Comparison of ENCODE assay signal across 23 mouse cellular contexts in the genomic region with DNA sequence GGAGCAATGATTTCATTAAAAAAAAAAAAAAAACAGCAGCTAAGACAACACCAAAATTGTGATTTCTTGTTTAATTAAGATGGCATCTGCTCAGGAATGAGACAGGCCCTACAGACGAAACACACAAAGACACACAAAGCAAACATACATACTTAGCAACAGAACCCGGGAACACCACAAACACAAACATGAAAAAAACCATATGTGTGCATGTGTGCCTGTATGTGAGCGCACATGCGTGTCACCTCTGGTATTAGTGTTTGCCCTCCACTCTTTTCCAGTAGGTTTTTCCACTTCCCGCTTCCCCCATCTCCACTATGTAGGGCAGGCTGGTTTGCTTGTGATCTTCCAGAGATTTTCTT.
DNase-seq lines count a peak whose midpoint lies in the region; ATAC-seq and TF ChIP-seq lines count a peak whose summit lies in the region.
"Had no signal": no experiment of that assay in that cellular context is flagged by ENCODE, and none has a peak within 500 bp of the region (broad histone marks: within the 10 kb centered on the region; RNA-seq: fewer than 3 reads in every experiment).

No protein-coding gene starts in this region.

- peaks cover 7% of the 10 kb centered on the region; the same call in 1 of the 2 replicates for H3K4me1 ChIP-seq in kidney, embryonic 16.5 days (ENCODE audit: insufficient read depth, low read length)
- H3K4me1 ChIP-seq in lung, embryonic 15.5 days, result no peaks in the 10 kb centered on the region
- no peaks in the 10 kb centered on the region for H3K4me1 ChIP-seq in lung, adult 2 months (ENCODE audit: control insufficient read depth, insufficient read depth, low read length)
- H3K4me1 ChIP-seq in midbrain, embryonic 11.5 days (ENCODE audit: control insufficient read depth, insufficient read depth, low read length), result no peaks in the 10 kb centered on the region
- no peaks in the 10 kb centered on the region for H3K4me1 ChIP-seq in midbrain, embryonic 15.5 days
- H3K4me1 ChIP-seq: embryonic facial prominence, embryonic 12.5 days; embryonic facial prominence, embryonic 15.5 days; hindbrain, embryonic 12.5 days had no signal

- no peak for TF ChIP-seq POLR2A in lung, adult 2 months (IDR thresholded peaks at IDR 0.05; ENCODE audit: borderline replicate concordance, extremely low read depth, low read depth, low read length)

- H3K4me2 ChIP-seq in kidney, embryonic 16.5 days (replicated peaks; ENCODE audit: low read depth, low read length), result no peak overlapping the region
- no peak overlapping the region for H3K4me2 ChIP-seq in lung, embryonic 15.5 days
- H3K4me2 ChIP-seq in midbrain, embryonic 11.5 days, result no peak overlapping the region
- H3K4me2 ChIP-seq in midbrain, embryonic 15.5 days, result no peak overlapping the region
- H3K4me2 ChIP-seq: embryonic facial prominence, embryonic 12.5 days; embryonic facial prominence, embryonic 15.5 days; heart, embryonic 11.5 days; hindbrain, embryonic 12.5 days had no signal

- no peaks in the 10 kb centered on the region for H3K27me3 ChIP-seq in kidney, embryonic 16.5 days (ENCODE audit: insufficient read depth, low read length)
- no peaks in the 10 kb centered on the region for H3K27me3 ChIP-seq in lung, embryonic 15.5 days
- H3K27me3 ChIP-seq in midbrain, embryonic 11.5 days (ENCODE audit: control insufficient read depth, insufficient read depth, low read length), result no peaks in the 10 kb centered on the region
- no peaks in the 10 kb centered on the region for H3K27me3 ChIP-seq in midbrain, embryonic 15.5 days (replicated peaks)
- H3K27me3 ChIP-seq: embryonic facial prominence, embryonic 12.5 days; embryonic facial prominence, embryonic 15.5 days; hindbrain, embryonic 12.5 days had no signal

- H3K27ac ChIP-seq in kidney, embryonic 16.5 days (ENCODE audit: low read length), result peak overlapping the region; percentile 50; the same call in 1 of the 2 replicates
- peak overlapping the region; percentile 86 for H3K27ac ChIP-seq in lung, embryonic 15.5 days
- H3K27ac ChIP-seq in midbrain, embryonic 11.5 days (ENCODE audit: low read depth, low read length), result no peak overlapping the region
- H3K27ac ChIP-seq in midbrain, embryonic 15.5 days, result no peak overlapping the region
- H3K27ac ChIP-seq: embryonic facial prominence, embryonic 12.5 days; embryonic facial prominence, embryonic 15.5 days; gastrocnemius, adult 2 months; hindbrain, embryonic 12.5 days had no signal

- no peak overlapping the region for H3K9ac ChIP-seq in kidney, embryonic 16.5 days (replicated peaks; ENCODE audit: low read length)
- H3K9ac ChIP-seq in lung, embryonic 15.5 days, result no peak overlapping the region
- no peak overlapping the region for H3K9ac ChIP-seq in midbrain, embryonic 11.5 days (ENCODE audit: low read length)
- no peak overlapping the region for H3K9ac ChIP-seq in midbrain, embryonic 15.5 days
- H3K9ac ChIP-seq: embryonic facial prominence, embryonic 12.5 days; embryonic facial prominence, embryonic 15.5 days; forebrain, postnatal 0 days; hindbrain, embryonic 12.5 days had no signal

- 87% methylated on average over 5 of the region's 5 CpGs for WGBS in kidney, embryonic 16.5 days
- 55% methylated on average over 5 of the region's 5 CpGs for WGBS in lung, embryonic 15.5 days
- 81% methylated on average over 5 of the region's 5 CpGs for WGBS in lung, adult 2 months
- 92% methylated on average over 5 of the region's 5 CpGs for WGBS in midbrain, embryonic 11.5 days
- WGBS in midbrain, embryonic 15.5 days, result 95% methylated on average over 5 of the region's 5 CpGs

- ATAC-seq in kidney, embryonic 16.5 days (ENCODE audit: low FRiP score, low TSS enrichment), result no peak
- peak; percentile 57; the same call in 1 of the 2 replicates for ATAC-seq in lung, embryonic 15.5 days (ENCODE audit: borderline replicate concordance, extremely low read depth, low FRiP score, low TSS enrichment)
- ATAC-seq in midbrain, embryonic 11.5 days (ENCODE audit: low FRiP score), result no peak
- ATAC-seq in midbrain, embryonic 15.5 days (replicated peaks), result no peak
- ATAC-seq: CD4-positive, CD25-positive, alpha-beta regulatory T cell, adult 4 months; forebrain, embryonic 14.5 days; forebrain, postnatal 0 days had no signal

- H3K9me3 ChIP-seq in kidney, embryonic 16.5 days (ENCODE audit: low read length), result no peaks in the 10 kb centered on the region
- no peaks in the 10 kb centered on the region for H3K9me3 ChIP-seq in lung, embryonic 15.5 days
- no peaks in the 10 kb centered on the region for H3K9me3 ChIP-seq in midbrain, embryonic 11.5 days (ENCODE audit: control insufficient read depth, low read length)
- H3K9me3 ChIP-seq in midbrain, embryonic 15.5 days, result no peaks in the 10 kb centered on the region
- H3K9me3 ChIP-seq: embryonic facial prominence, embryonic 12.5 days; embryonic facial prominence, embryonic 15.5 days; hindbrain, embryonic 12.5 days had no signal

- no peak for DNase-seq in kidney, adult 8-10 months
- DNase-seq in lung, adult 2 months, result no peak
- DNase-seq in midbrain, embryonic 11.5 days (ENCODE audit: low spot score, missing footprints), result peak; percentile 70
- DNase-seq in thymus, postnatal 36 days, result no peak
- DNase-seq: adrenal gland, adult 2 months; adrenal gland, postnatal 14 days; cerebellum, adult 11 months; cerebellum, adult 2 months; cerebellum, adult 9-11 months; cerebellum, postnatal 25 days; forebrain, postnatal 0 days; gastrocnemius, adult 2 months; gastrocnemius, postnatal 14 days; heart, adult 11 months had no signal

- no peak for TF ChIP-seq CTCF in lung, adult 2 months (IDR thresholded peaks at IDR 0.05; ENCODE audit: insufficient read depth, low read length)

- no peaks in the 10 kb centered on the region for H3K36me3 ChIP-seq in kidney, embryonic 16.5 days (ENCODE audit: insufficient read depth, low read length)
- no peaks in the 10 kb centered on the region for H3K36me3 ChIP-seq in lung, embryonic 15.5 days
- no peaks in the 10 kb centered on the region for H3K36me3 ChIP-seq in midbrain, embryonic 11.5 days (ENCODE audit: control insufficient read depth, insufficient read depth, low read length)
- H3K36me3 ChIP-seq in midbrain, embryonic 15.5 days (replicated peaks), result no peaks in the 10 kb centered on the region
- H3K36me3 ChIP-seq: embryonic facial prominence, embryonic 12.5 days; embryonic facial prominence, embryonic 15.5 days; hindbrain, embryonic 12.5 days had no signal

- no peak overlapping the region for H3K4me3 ChIP-seq in kidney, embryonic 16.5 days (ENCODE audit: low read length)
- no peak overlapping the region for H3K4me3 ChIP-seq in lung, embryonic 15.5 days
- no peak overlapping the region for H3K4me3 ChIP-seq in lung, adult 2 months (replicated peaks; ENCODE audit: extremely low read depth, low read depth, low read length)
- no peak overlapping the region for H3K4me3 ChIP-seq in midbrain, embryonic 11.5 days (ENCODE audit: low read depth, low read length)
- H3K4me3 ChIP-seq in midbrain, embryonic 15.5 days, result no peak overlapping the region
- H3K4me3 ChIP-seq: embryonic facial prominence, embryonic 12.5 days; embryonic facial prominence, embryonic 15.5 days; gastrocnemius, adult 2 months; hindbrain, embryonic 12.5 days had no signal

Comparison
In these comparisons a context has a peak if more than half of its experiments do, and no peak if none do; other contexts are left out.
1. H3K27ac ChIP-seq: peak in kidney, embryonic 16.5 days (single experiment) and lung, embryonic 15.5 days (single experiment); none in midbrain, embryonic 11.5 days (single experiment) and midbrain, embryonic 15.5 days (single experiment).